Mouse (Mus musculus): ENCODE results near the gene Tmem120a. TPM values are rescaled to one million over a fixed set of nuclear protein-coding genes. Genes with fewer than 3 reads are reported as not detected.
A peak's percentile ranks its signal among the peaks of the same experiment; 100 is the strongest.

Tmem120a gene
- polyA plus RNA-seq, 1 experiment from 2014 or later = 37.4 TPM

DNA sequence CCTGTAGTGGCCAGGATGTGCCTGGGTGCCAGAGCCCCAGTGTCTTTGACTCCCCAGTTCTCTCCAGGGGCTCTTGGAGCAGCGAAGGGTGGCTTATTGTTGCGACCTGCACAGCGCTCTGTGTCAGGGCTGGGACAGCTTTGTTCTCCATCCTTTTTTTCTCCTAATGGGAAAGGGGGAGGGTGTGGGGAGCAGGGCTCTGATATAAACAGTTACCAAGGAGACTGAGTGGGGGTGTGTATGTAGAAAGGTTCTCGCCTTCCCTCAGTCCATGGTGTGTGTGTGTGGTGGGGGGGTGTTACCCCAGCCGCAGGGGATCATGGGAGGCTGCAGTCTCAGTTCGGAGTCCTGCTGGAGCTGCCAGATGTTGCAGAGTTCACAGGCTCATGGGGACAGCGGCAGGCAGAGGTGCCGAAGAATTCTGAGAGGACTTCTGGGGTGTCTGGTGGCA lies 18.8 kb downstream of the Tmem120a start:
- H3K9me3 ChIP-seq (ENCODE audit: control insufficient read depth, low read length) = no peaks in the 10 kb centered on the region
- peaks cover 11% of the 10 kb centered on the region for H3K36me3 ChIP-seq (ENCODE audit: control insufficient read depth, insufficient read depth, low read length)
- WGBS = 21% methylated on average over 8 of the region's 8 CpGs
- peak overlapping the region; percentile 39; the same call in 1 of the 2 replicates for H3K9ac ChIP-seq (ENCODE audit: low read length)
- H3K27ac ChIP-seq (replicated peaks) = peak overlapping the region; percentile 74
- peaks cover 14% of the 10 kb centered on the region for H3K4me1 ChIP-seq (replicated peaks; ENCODE audit: control insufficient read depth, insufficient read depth)
- H3K4me3 ChIP-seq (ENCODE audit: low read depth, low read length) = peak overlapping the region; percentile 19
- peak; percentile 73; the same call in 1 of the 2 replicates for ATAC-seq (ENCODE audit: low FRiP score, low TSS enrichment)
- H3K27me3 ChIP-seq (ENCODE audit: control insufficient read depth, insufficient read depth, low read length) = no peaks in the 10 kb centered on the region
- peak; percentile 48 for DNase-seq (ENCODE audit: low spot score)
- no peak for TF ChIP-seq EP300 (optimal IDR thresholded peaks at IDR 0.05)
- TF ChIP-seq CTCF (IDR thresholded peaks at IDR 0.05; ENCODE audit: low read depth) = no peak
- H3K4me2 ChIP-seq (replicated peaks; ENCODE audit: low read depth) = peak overlapping the region; percentile 42

DNA sequence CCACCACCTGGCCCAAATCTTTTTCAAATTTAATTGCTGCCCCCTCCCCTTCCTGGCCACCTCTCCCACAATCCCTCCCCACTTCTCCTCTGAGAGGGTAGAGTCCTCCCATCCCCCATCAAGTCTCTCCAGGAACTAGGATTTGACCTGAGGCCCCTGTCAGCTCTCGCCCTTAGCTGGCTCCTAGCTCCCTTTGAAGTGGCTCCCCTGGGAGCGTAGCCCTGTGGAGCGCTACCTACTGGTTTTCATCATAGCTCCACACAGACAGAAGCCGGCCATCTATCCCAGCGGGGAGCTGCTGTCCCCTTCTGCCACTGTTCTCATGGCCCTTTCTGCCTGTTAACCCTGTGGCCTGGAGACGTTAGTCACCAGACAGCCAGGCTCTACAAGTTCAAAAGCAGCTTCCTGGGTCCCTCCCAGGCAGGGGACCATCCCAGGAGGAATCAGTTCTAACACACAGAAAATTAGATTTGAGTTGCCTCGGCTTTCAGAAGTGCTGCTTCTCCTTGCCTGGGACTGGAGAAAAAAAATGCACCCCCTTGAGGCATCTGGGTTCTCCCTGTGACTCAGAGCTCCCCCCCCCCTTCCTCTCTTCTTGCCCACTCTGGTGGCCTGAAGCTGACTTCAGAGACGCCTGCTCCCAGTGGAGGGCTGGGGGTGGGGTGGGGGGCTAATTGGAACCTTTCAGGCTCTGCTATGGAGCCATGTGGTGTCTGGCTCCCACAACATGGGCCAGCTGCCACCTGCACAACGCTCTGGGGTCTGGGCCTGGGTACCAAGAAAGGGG lies 19.5 kb downstream of the Tmem120a start:
- peak overlapping the region; percentile 74 for H3K27ac ChIP-seq (replicated peaks)
- ATAC-seq (ENCODE audit: low FRiP score, low TSS enrichment) = peak; percentile 5; the same call in 1 of the 2 replicates
- no peak for DNase-seq (ENCODE audit: low spot score)
- WGBS = 34% methylated on average over 9 of the region's 9 CpGs
- no peaks in the 10 kb centered on the region for H3K27me3 ChIP-seq (ENCODE audit: control insufficient read depth, insufficient read depth, low read length)
- H3K4me2 ChIP-seq (replicated peaks; ENCODE audit: low read depth) = peak overlapping the region; percentile 14
- peak; percentile 12; the same call in 1 of the 2 replicates for TF ChIP-seq CTCF (IDR thresholded peaks at IDR 0.05; ENCODE audit: low read depth)
- TF ChIP-seq EP300 (optimal IDR thresholded peaks at IDR 0.05) = no peak
- no peak overlapping the region for H3K4me3 ChIP-seq (ENCODE audit: low read depth, low read length)
- peaks cover 5% of the 10 kb centered on the region for H3K36me3 ChIP-seq (ENCODE audit: control insufficient read depth, insufficient read depth, low read length)
- peaks cover 14% of the 10 kb centered on the region for H3K4me1 ChIP-seq (replicated peaks; ENCODE audit: control insufficient read depth, insufficient read depth)
- no peaks in the 10 kb centered on the region for H3K9me3 ChIP-seq (ENCODE audit: control insufficient read depth, low read length)
- H3K9ac ChIP-seq (ENCODE audit: low read length) = peak overlapping the region; percentile 43; the same call in 1 of the 2 replicates

DNA sequence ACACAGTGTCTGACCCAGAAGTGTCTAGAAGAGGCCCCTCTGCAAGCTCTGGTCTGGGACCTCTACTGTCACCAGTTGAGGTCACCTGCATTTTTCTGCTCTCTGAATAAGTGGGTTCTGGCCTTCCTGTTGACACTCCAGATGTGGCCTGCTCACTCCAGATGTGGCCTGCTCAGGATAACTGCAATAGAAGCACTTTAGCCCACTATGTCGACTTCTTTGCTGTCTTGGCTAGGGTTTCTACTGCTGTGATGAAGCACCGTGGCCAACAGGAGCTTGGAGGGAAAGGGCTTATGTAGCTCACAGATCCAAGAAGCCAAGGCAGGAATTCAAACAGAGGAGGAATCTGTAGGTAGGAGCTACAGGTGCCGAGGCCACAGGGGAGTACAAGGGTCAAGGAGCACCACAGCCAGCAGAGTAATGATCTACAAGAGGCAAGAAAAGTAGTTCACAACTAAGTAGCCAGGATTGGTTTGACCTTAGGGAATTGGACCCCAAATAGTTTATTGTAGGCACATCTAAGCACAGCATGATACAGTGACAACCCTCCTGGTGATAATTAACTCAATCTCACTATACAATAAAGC lies 21.0 kb downstream of the Tmem120a start:
- DNase-seq (ENCODE audit: low spot score) = no peak
- peaks cover 14% of the 10 kb centered on the region for H3K4me1 ChIP-seq (replicated peaks; ENCODE audit: control insufficient read depth, insufficient read depth)
- 37% methylated on average over 3 of the region's 3 CpGs for WGBS

DNA sequence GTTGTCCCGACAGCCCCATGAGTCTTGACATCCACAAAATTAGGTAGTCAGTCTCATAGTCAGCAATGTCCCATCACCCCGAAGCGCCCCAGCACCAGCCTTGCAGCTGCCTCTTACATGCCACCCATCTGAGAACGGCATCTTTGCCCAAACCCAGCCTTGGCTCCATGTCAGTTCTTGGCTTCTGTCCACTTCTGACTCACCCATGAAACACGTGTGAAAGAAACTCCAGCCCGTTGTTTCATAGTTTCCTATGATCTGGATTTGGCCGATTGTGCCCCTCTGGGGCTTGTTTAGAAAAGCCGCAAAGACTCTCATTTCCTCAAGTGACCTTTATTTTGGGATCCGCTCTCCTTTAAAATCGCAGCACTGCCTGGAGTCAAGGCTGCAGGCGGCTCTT lies 22.1 kb downstream of the Tmem120a start:
- ATAC-seq (ENCODE audit: low FRiP score, low TSS enrichment) (no peak), DNase-seq (ENCODE audit: low spot score) (no peak)

More for the DNA sequence above, 21.0 kb downstream of the Tmem120a start:
- no peaks in the 10 kb centered on the region for H3K27me3 ChIP-seq (ENCODE audit: control insufficient read depth, insufficient read depth, low read length)
- H3K9ac ChIP-seq (ENCODE audit: low read length) = no peak overlapping the region
- H3K36me3 ChIP-seq (ENCODE audit: control insufficient read depth, insufficient read depth, low read length) = 0 out of 2 replicates have a peak, but pooled peaks cover 3% of the 10 kb centered on the region
- no peak overlapping the region for H3K4me2 ChIP-seq (replicated peaks; ENCODE audit: low read depth)
- TF ChIP-seq EP300 (optimal IDR thresholded peaks at IDR 0.05) = no peak
- no peak for TF ChIP-seq CTCF (IDR thresholded peaks at IDR 0.05; ENCODE audit: low read depth)
- no peak overlapping the region for H3K4me3 ChIP-seq (ENCODE audit: low read depth, low read length)
- no peak for ATAC-seq (ENCODE audit: low FRiP score, low TSS enrichment)
- no peaks in the 10 kb centered on the region for H3K9me3 ChIP-seq (ENCODE audit: control insufficient read depth, low read length)
- H3K27ac ChIP-seq (replicated peaks) = no peak overlapping the region

DNA sequence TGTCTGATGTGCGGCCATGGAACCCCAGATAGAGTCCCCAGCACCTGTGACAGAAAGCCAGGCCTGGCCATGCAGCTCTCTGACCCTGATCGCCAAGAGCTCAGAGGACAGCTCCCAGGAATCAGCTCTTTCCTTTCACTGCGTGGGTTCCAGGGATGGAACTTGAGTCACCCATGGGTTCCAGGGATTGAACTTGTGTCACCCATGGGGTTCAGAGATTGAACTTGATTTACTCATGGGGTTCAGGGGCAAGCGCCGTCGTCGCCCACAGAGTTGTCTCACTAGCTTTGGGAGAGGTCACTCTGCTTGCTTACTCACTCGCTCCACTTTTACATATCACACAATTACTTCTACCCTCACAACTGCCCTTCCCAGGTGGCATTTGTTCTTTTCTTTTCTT lies 23.2 kb downstream of the Tmem120a start:
- peaks cover 9% of the 10 kb centered on the region; the same call in 1 of the 2 replicates for H3K36me3 ChIP-seq (ENCODE audit: control insufficient read depth, insufficient read depth, low read length)
- DNase-seq (ENCODE audit: low spot score) (no peak), ATAC-seq (ENCODE audit: low FRiP score, low TSS enrichment) (no peak)
- H3K4me2 ChIP-seq (replicated peaks; ENCODE audit: low read depth) = no peak overlapping the region
- 86% methylated on average over 8 of the region's 8 CpGs for WGBS
- no peak overlapping the region; the same call in 1 of the 2 replicates for H3K27ac ChIP-seq (replicated peaks)
- no peak overlapping the region for H3K9ac ChIP-seq (ENCODE audit: low read length)
- no peaks in the 10 kb centered on the region for H3K9me3 ChIP-seq (ENCODE audit: control insufficient read depth, low read length)
- no peaks in the 10 kb centered on the region for H3K27me3 ChIP-seq (ENCODE audit: control insufficient read depth, insufficient read depth, low read length)
- H3K4me3 ChIP-seq (ENCODE audit: low read depth, low read length) = no peak overlapping the region
- TF ChIP-seq CTCF (IDR thresholded peaks at IDR 0.05; ENCODE audit: low read depth) (no peak), EP300 (optimal IDR thresholded peaks at IDR 0.05) (no peak)
- H3K4me1 ChIP-seq (replicated peaks; ENCODE audit: control insufficient read depth, insufficient read depth) = peaks cover 12% of the 10 kb centered on the region

More for the DNA sequence above, 22.1 kb downstream of the Tmem120a start:
- Histone ChIP-seq H3K27ac (replicated peaks) (peak overlapping the region; percentile 5; the same call in 1 of the 2 replicates), H3K9ac (ENCODE audit: low read length) (0 out of 2 replicates have a peak overlapping the region, but pooled peaks have one; percentile 13), H3K4me2 (replicated peaks; ENCODE audit: low read depth) (no peak overlapping the region), H3K36me3 (ENCODE audit: control insufficient read depth, insufficient read depth, low read length) (peaks cover 5% of the 10 kb centered on the region; the same call in 1 of the 2 replicates), H3K9me3 (ENCODE audit: control insufficient read depth, low read length) (no peaks in the 10 kb centered on the region), H3K4me1 (replicated peaks; ENCODE audit: control insufficient read depth, insufficient read depth) (peaks cover 14% of the 10 kb centered on the region), H3K4me3 (ENCODE audit: low read depth, low read length) (no peak overlapping the region), H3K27me3 (ENCODE audit: control insufficient read depth, insufficient read depth, low read length) (no peaks in the 10 kb centered on the region)
- TF ChIP-seq CTCF (IDR thresholded peaks at IDR 0.05; ENCODE audit: low read depth) (no peak), EP300 (optimal IDR thresholded peaks at IDR 0.05) (no peak)
- 44% methylated on average over 11 of the region's 11 CpGs for WGBS
